Mouse (Mus musculus): ENCODE data around the gene Tra2a.

DNA sequence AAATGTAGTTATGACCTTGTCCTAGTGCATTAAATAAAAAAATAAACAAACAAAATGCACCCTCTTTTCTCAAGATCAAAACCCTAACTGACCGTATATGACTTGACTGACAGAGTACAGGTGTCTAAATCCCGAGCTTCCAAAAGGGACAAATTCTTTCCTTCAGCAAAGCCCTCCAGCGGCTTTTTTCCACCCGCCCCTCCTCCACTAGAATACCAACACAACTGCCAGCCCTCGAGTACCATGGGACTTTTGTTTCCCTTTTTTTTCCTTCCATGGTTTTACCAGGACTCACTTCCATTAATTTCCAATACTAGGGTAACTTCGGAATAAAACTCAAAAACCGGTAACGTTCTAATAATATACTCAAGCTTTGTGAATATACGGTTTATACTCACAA lies 1.4 kb downstream of the Tra2a start:
- TF ChIP-seq GATA1 (IDR thresholded peaks at IDR 0.05; ENCODE audit: borderline replicate concordance, low read length) = no peak
- TF ChIP-seq CTCF (IDR thresholded peaks at IDR 0.05; ENCODE audit: low read depth, low read length) = no peak
